Mouse (Mus musculus) hindbrain, embryonic 10.5 days (tissue): ENCODE results near the gene Gm11564. TPM values are rescaled to one million over a fixed set of nuclear protein-coding genes. Genes with fewer than 3 reads are reported as not detected.
A peak's percentile ranks its signal among the peaks of the same experiment; 100 is the strongest.
"Not testable (repeated sequence)": the region's sequence is repeated elsewhere in the genome, so short reads cannot be mapped to it uniquely, and the experiment has no call there.

Source experiments
- DNase-seq: peaks from one replicate; pipeline ENCODE4 v3.0.0-alpha.2; 2017; ENCODE audit warnings: low spot score
- H3K27ac ChIP-seq: fragments of 300-500 bp; sonication (generic); 2 replicates; pipeline ENCODE4 v1.5.1; 2016; ENCODE audit warnings: mild to moderate bottlenecking, moderate library complexity
- H3K27me3 ChIP-seq: fragments of 300-500 bp; sonication (generic); 2 replicates; pipeline ENCODE4 v1.6.1; 2016; ENCODE audit warnings: mild to moderate bottlenecking; ENCODE audit not compliant: poor library complexity, insufficient read depth, severe bottlenecking
- H3K36me3 ChIP-seq: fragments of 300-500 bp; sonication (generic); 2 replicates; pipeline ENCODE4 v1.6.1; 2016; ENCODE audit warnings: mild to moderate bottlenecking, moderate library complexity
- H3K4me1 ChIP-seq: fragments of 300-500 bp; sonication (generic); replicated peaks from 2 replicates; pipeline ENCODE4 v1.6.1; 2016; ENCODE audit warnings: mild to moderate bottlenecking
- H3K4me3 ChIP-seq: fragments of 300-500 bp; sonication (generic); 2 replicates; pipeline ENCODE4 v1.5.1; 2016; ENCODE audit warnings: mild to moderate bottlenecking, moderate library complexity
- H3K9me3 ChIP-seq: fragments of 300-500 bp; sonication (generic); 2 replicates; pipeline ENCODE4 v1.6.1; 2016; ENCODE audit warnings: mild to moderate bottlenecking, moderate library complexity
- WGBS: fragments of 180-500 bp; shearing (Covaris S2); methylation state at CpG from one replicate; pipeline ENCODE4 v1.1.7; 2016; 5-methylcytosine and 5-hydroxymethylcytosine counted together
- polyA plus RNA-seq: library from polyadenylated mRNA; unstranded; fragments of >200 nt; fragmentation: Nextera tagmentation; extraction: Ambion mirVana; gene quantifications from 2 replicates; pipeline ENCODE4 v1.2.1, GENCODE M21; 2016

Gm11564 gene
- not detected in 2 replicates for polyA plus RNA-seq

GRCm38 (mm10) chr11:99815566-99815965 is at the start of gene Gm11564:
TSS of gene Gm11564 (minus strand) at chr11:99815666.
- WGBS, result 90% methylated on average over 2 of the region's 2 CpGs
- not testable (repeated sequence) for H3K27me3 ChIP-seq, DNase-seq, H3K4me3 ChIP-seq, H3K36me3 ChIP-seq, H3K9me3 ChIP-seq, H3K27ac ChIP-seq, H3K4me1 ChIP-seq

DNA sequence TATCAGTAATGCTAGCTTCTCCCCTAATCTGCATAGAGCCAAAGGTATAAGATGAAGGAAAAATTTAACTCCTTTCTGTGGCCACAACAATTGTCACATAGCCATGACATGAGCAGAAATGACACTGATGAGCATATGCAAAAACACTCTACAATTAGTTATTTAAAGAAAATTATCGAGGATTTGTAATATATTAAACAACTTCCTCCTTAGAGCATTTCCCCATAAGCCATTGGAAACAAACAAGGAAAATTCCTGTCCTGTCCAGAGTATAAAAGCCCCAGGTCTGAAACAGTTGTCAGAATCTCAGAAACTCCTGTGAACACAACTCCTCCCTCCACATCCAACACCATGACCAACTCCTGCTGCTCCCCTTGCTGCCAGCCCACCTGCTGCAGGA is 48.7 kb upstream of the Gm11564 start, which contains the start of gene Gm11559:
Gene Gm11559 (plus strand): TSS at position 301 of the 400 bp plus-strand sequence.
- DNase-seq, H3K27me3 ChIP-seq, H3K4me1 ChIP-seq, H3K9me3 ChIP-seq, H3K27ac ChIP-seq, H3K4me3 ChIP-seq, H3K36me3 ChIP-seq: not testable (repeated sequence)
- 67% methylated on average over 1 of the region's 1 CpGs for WGBS

DNA sequence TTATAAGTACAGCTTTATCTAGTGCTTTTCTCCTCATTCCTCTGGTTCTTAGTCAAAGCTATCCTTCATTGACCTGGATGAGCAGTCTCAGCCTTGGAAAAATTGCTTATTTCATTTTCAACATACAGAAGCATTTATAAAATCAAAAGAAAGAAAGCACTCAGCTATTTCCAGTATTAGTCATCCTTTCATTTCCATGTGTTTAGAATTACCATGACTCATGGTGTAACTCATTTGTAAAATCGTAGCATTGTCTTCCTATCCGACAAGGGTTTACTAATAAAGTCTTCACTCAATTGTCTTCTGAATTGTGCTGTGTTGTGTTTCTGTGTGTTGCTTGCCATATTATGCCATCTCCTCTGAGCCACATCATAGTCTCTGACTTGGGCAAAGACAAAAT is 43.3 kb upstream of the Gm11564 start:
- Histone ChIP-seq H3K4me1 (no peaks in the 10 kb centered on the region), H3K9me3 (no peaks in the 10 kb centered on the region), H3K27ac (no peak overlapping the region), H3K4me3 (no peak overlapping the region), H3K36me3 (no peaks in the 10 kb centered on the region), H3K27me3 (no peaks in the 10 kb centered on the region)
- no peak for DNase-seq
- WGBS, result 83% methylated on average over 2 of the region's 2 CpGs

- Histone ChIP-seq H3K27me3 (no peaks in the 10 kb centered on the region), H3K36me3 (no peaks in the 10 kb centered on the region), H3K9me3 (no peaks in the 10 kb centered on the region), H3K27ac (no peak within 1 kb of the TSS), H3K4me3 (no peak within 1 kb of the TSS), H3K4me1 (no peaks in the 10 kb centered on the region)
- WGBS, result 86% methylated on average over 2 of the region's 2 CpGs
- DNase-seq, result no peak
Observed at GRCm38 (mm10) chr11:99857617-99858016, 42.2 kb upstream of the Gm11564 start, which contains the start of gene Gm11568. TSS of gene Gm11568 (plus strand) at chr11:99857917.

GRCm38 (mm10) chr11:99854121-99854520 is 38.7 kb upstream of the Gm11564 start:
- no peaks in the 10 kb centered on the region for H3K4me1 ChIP-seq
- H3K27me3 ChIP-seq, result no peaks in the 10 kb centered on the region
- H3K27ac ChIP-seq, result no peak overlapping the region
- no peaks in the 10 kb centered on the region for H3K36me3 ChIP-seq
- DNase-seq, result peak; percentile 15
- 0 out of 2 replicates have a peak, but pooled peaks cover 4% of the 10 kb centered on the region for H3K9me3 ChIP-seq
- 63% methylated on average over 3 of the region's 3 CpGs for WGBS
- no peak overlapping the region for H3K4me3 ChIP-seq

- no peaks in the 10 kb centered on the region for H3K4me1 ChIP-seq
- H3K9me3 ChIP-seq, result 0 out of 2 replicates have a peak, but pooled peaks cover 4% of the 10 kb centered on the region
- H3K36me3 ChIP-seq, result no peaks in the 10 kb centered on the region
- no peak within 1 kb of the TSS for H3K27ac ChIP-seq
- H3K27me3 ChIP-seq, result no peaks in the 10 kb centered on the region
- no peak for DNase-seq
- H3K4me3 ChIP-seq, result no peak within 1 kb of the TSS
Observed at GRCm38 (mm10) chr11:99851508-99851907, 36.0 kb upstream of the Gm11564 start, which contains the start of gene Krtap4-16. TSS of gene Krtap4-16 (minus strand) at chr11:99851608.

GRCm38 (mm10) chr11:99846746-99847145 is 31.3 kb upstream of the Gm11564 start:
- Histone ChIP-seq H3K4me1 (no peaks in the 10 kb centered on the region), H3K4me3 (no peak overlapping the region), H3K27me3 (no peaks in the 10 kb centered on the region), H3K36me3 (no peaks in the 10 kb centered on the region), H3K27ac (no peak overlapping the region), H3K9me3 (0 out of 2 replicates have a peak, but pooled peaks cover 4% of the 10 kb centered on the region)
- 87% methylated on average over 2 of the region's 2 CpGs for WGBS
- DNase-seq, result no peak

GRCm38 (mm10) chr11:99842185-99842584 is 26.7 kb upstream of the Gm11564 start:
- Histone ChIP-seq H3K36me3 (no peaks in the 10 kb centered on the region), H3K27me3 (no peaks in the 10 kb centered on the region), H3K27ac (no peak overlapping the region), H3K4me3 (no peak overlapping the region), H3K4me1 (no peaks in the 10 kb centered on the region), H3K9me3 (no peaks in the 10 kb centered on the region)
- no peak for DNase-seq
- WGBS, result 87% methylated on average over 1 of the region's 1 CpGs

- Histone ChIP-seq H3K4me1 (no peaks in the 10 kb centered on the region), H3K9me3 (no peaks in the 10 kb centered on the region), H3K36me3 (no peaks in the 10 kb centered on the region), H3K4me3 (no peak within 1 kb of the TSS), H3K27ac (no peak within 1 kb of the TSS), H3K27me3 (no peaks in the 10 kb centered on the region)
- DNase-seq, result no peak
- WGBS, result 88% methylated on average over 1 of the region's 1 CpGs
Observed at GRCm38 (mm10) chr11:99837966-99838365, 22.5 kb upstream of the Gm11564 start, which contains the start of gene 2300003K06Rik. TSS of gene 2300003K06Rik (minus strand) at chr11:99838066.

GRCm38 (mm10) chr11:99809792-99810191 is 5.7 kb downstream of the Gm11564 start, which contains the start of gene Krtap4-13:
TSS of gene Krtap4-13 (minus strand) at chr11:99809892.
- not testable (repeated sequence) for H3K27me3 ChIP-seq, DNase-seq

GRCm38 (mm10) chr11:99804346-99804745 is 11.1 kb downstream of the Gm11564 start, which contains the start of gene Gm11554:
TSS of gene Gm11554 (minus strand) at chr11:99804446.
- not testable (repeated sequence) for H3K36me3 ChIP-seq, DNase-seq, H3K27ac ChIP-seq, H3K4me3 ChIP-seq, H3K9me3 ChIP-seq, H3K4me1 ChIP-seq, H3K27me3 ChIP-seq
- no CpG with 5 or more reads among the region's 1 CpGs for WGBS

More at GRCm38 (mm10) chr11:99809792-99810191, 5.7 kb downstream of the Gm11564 start, which contains the start of gene Krtap4-13:
- not testable (repeated sequence) for H3K9me3 ChIP-seq, H3K4me3 ChIP-seq, H3K36me3 ChIP-seq, H3K4me1 ChIP-seq, H3K27ac ChIP-seq

DNA sequence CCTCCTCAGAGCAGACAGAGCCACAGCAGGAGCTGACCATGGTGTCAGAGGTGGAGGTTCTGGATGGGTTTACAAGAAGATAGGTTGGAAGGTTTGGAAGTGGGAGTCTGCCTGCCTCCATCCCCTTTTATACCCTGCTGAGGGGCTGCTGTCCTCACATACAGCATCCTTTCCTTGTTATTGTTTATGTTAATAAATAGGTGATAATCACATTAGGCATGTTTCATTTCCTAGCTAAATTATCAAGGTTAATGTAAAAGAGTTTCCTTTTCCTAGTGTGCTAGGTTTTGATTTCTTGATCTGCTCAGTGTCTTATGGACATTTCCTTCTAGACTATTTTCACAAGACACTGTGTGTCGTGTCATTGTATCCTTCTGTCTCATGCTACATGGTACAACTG is 16.6 kb downstream of the Gm11564 start, which contains the start of gene Gm11569:
Gene Gm11569 (minus strand): TSS at position 101 of the 400 bp plus-strand sequence.
- DNase-seq, result not testable (repeated sequence)

GRCm38 (mm10) chr11:99793367-99793766 is 22.1 kb downstream of the Gm11564 start, which contains the start of gene Gm11596:
TSS of gene Gm11596 (minus strand) at chr11:99793467.
- DNase-seq, result no peak
- Histone ChIP-seq H3K4me1 (no peaks in the 10 kb centered on the region), H3K9me3 (no peaks in the 10 kb centered on the region), H3K27ac (no peak within 1 kb of the TSS), H3K4me3 (no peak within 1 kb of the TSS), H3K36me3 (no peaks in the 10 kb centered on the region), H3K27me3 (no peaks in the 10 kb centered on the region)
- WGBS, result 83% methylated on average over 2 of the region's 2 CpGs

More for the DNA sequence above, 16.6 kb downstream of the Gm11564 start, which contains the start of gene Gm11569:
- no CpG with 5 or more reads among the region's 1 CpGs for WGBS
- H3K4me1 ChIP-seq, H3K27me3 ChIP-seq, H3K27ac ChIP-seq, H3K36me3 ChIP-seq, H3K9me3 ChIP-seq, H3K4me3 ChIP-seq: not testable (repeated sequence)
